Mouse (Mus musculus) retina, postnatal 7 days (tissue): ENCODE results near the gene Klhl33.
A peak's percentile ranks its signal among the peaks of the same experiment; 100 is the strongest.
"Not testable (repeated sequence)": the region's sequence is repeated elsewhere in the genome, so short reads cannot be mapped to it uniquely, and the experiment has no call there.

Experiments
- DNase-seq: peaks from one replicate; pipeline ENCODE4 v3.0.0-alpha.2; 2012; ENCODE audit warnings: low read depth, low spot score

The Klhl33 gene

DNA sequence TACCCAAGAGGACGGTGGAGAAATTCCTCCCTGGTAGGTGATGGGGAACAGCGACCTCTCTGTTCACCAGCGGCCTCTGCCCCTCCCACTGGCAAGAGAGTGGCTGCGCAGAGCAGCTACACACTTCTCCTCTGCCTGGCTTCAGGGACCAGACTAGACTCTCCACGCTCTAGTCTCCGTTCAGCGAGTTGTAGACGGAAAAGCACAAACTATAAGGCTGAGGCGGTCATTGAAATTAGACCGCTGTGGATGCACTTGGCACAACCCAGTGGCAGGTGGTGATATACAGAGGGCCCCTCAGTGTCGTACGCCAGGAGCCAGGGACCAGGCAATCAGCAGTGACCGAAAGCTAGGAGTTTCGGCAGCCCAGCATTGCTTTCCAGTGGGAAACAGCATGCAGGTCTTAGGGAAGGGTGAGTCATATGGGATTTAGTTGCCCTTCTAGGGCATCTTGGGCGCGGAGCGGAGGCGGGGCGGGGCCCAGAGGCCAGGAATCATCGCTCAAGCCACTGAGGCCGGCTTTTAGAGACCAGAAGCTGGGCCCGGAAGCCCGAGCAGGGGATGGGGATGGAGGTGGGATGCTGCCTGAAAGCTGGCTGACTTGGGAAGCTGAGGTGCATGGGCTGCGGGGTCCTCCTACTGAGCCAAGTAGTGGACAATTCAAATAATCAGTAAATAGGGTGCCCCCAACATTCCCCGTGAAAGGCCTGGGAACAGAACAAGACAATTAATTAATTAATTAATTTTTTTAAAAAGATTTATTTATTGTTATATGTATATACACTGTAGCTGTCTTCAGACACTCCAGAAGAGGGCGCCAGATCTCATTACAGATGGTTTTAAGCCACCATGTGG is 6.9 kb upstream of the Klhl33 start:
- no peak for DNase-seq

DNA sequence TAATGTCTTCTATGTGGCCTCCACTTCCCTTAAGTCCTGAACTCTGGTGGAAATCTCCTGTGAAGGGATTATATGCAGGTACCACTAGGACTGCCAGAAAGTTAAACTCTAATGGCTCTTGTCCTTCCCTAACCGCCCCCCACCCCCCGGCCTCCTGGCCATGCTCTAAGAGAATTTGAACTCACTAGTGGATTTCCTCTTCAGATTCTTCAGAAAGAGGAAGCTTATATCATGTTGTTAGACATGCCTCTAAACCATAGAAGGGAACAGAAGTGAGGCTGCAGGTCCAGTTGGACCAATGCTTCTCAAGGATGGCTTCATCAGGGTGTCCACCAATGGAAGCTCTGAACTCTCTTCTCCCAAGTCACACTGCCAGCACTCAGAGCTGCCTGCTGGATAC is 685 bp upstream of the Klhl33 start:
- not testable (repeated sequence) for DNase-seq

DNA sequence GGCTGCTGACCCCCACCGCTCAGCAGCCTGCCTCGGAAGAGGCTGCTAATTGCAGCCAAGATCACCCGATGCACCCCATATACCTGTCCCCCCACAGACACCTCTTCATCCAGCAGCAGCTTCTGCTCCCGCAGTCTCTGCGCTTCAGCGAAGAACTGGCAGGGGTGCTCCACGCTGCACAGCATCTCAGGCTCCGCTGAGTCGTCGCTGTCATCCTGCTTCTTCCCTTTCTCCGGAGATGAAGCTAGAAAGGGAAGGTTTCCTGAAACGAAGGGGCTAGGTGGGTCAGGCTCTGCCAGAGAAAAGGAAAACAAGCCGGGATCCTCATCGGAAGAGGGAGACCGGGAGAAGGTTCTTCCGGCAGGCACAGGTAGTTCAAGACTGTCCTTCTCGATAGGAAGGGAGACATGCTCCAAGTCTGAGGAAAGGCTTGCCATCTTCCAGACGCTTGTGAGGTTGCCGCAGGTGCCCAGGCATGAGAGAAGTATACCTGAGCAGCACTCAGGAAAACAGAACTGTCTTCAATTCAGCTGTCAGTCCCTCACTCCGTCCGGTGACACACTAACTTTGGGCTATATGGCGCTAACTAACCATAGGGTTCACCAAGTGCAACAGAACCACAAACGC is 447 bp downstream of the Klhl33 start:
- no peak for DNase-seq

DNA sequence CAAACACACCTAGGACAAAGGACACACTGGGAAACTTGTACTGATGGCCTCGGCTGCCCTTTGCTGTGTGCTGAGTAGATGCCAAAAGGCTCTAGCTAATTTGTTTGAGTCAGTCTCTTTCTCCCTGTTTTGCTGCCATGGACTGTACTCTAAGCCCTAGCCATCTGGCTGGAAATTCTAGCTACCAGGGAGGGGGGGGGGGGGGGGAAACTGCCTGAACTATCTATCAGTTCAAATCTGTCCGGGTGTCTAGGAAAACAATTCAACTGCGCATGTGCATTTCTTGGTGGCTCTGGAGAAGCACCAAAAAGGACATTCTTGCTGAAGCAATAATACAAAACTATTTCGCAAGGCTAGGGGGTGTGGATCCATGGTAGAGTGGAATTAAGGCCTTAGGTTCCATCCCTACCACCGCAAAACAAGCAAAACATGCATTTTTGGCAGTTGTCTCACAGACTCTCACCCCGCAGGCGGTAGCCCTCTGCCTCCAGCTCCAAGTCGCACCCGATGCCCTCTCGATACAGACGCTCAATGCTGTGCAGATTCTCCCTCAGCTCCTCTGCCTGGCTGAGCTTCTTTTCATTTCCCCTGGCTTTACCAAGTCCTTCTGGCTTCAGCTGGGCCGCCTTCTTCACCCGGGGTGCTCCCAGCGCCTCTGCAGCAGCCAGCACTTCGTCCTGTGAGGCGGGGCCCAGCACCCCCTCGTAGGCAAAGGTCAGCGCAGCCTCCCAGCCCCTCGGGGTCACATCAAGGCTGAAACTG is 1.1 kb downstream of the Klhl33 start:
- DNase-seq: no peak

DNA sequence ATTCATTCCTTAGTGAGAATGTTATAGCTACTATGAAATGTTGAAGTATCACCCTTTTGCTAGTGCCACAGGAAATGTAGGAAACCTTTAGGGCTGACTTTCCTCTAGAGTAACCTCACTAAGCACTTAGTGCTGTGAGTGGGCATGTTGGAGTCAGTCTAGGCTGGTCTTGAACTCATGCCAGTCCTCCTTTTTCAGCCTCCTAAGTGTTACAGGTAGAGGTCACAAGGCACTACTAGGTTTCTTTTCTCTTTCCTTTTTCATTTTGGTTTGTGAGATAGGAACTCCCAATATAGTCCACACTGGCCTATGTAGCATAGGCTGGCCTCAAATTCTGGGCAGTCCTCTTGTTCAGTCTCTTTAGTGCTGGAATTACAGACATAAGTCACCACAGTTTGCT is 1.9 kb downstream of the Klhl33 start:
- no peak for DNase-seq

DNA sequence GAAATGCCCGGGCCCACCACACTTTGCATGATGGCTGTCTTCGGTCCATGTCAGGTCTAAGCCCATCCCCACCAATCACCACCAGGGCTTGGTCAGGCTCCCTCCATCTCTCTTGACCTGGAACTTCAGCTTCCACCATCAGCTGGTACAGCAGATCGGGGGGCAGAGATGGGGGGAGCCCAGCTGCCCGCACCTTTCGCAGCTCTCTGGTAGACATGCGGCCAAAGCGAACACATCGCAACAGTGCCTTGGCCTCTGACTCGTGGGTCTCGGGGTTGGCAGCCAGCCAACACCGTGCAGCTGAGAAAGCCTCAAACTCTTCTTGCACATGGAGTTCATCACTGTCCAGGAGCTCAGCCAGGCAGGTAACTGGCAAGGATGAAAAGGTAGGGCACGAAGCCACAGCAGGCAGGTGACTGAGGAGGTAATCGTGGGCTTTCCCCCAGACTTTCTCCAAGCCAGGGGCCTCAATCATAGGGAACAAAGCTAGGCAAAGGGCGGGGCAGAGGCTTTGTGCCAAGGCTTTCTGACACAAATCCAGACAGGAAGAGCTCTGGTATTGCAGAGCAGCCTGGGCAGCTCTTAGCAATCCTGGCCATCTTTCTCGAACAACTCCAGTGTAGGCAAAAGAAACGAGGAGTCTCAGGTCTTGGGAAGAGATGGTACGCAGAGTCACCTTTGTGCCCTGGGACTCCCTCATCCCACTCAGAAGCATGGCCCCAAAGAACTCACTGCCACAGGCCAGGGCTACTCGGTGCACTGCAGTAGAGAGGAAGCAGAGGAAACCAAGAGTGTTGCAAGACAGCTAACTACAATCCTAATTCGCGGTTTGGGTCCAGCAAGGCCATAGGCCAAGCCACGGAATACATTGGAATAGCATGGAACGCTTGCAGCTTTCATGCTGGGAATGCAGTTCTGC is 4.5 kb downstream of the Klhl33 start:
- DNase-seq: no peak

DNA sequence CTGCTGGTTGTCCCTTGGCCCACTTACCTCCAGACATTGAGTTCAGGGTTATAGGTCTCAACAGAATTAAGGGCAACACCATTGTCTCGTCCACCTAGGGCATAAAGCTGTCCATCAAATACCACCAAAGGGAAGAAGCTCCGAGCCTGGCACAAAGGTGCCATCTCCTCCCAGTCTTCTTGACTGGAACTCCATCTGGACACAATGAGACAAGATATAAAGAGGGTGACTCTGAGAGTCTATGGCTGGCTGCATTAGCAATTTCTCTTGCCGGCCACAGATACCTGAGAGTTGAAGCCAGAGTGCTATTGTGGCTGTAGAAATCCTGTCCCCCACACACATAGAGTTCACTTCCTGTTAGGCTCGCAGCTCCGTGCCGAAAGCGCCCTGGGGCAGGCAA is 5.2 kb downstream of the Klhl33 start:
- no peak for DNase-seq

DNA sequence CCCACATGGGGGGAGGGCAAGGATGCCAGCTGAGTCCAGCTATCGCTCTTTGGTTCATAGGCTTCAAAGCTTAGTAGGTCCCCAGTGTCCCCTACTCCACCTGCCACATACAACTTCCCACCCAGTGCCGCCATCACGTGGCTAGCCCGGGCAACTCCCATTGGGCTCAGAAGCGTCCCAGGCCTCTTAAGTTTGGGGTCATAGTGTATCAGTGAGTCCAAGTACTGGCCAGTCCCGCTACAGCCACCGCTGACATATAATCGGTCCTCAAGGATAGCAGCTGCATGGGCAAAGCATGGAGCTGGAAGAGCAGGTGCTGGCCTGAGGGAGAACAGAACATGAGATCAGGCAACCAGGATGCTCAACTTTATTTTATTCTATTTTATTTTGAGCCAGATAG is 5.7 kb downstream of the Klhl33 start:
- DNase-seq: no peak

DNA sequence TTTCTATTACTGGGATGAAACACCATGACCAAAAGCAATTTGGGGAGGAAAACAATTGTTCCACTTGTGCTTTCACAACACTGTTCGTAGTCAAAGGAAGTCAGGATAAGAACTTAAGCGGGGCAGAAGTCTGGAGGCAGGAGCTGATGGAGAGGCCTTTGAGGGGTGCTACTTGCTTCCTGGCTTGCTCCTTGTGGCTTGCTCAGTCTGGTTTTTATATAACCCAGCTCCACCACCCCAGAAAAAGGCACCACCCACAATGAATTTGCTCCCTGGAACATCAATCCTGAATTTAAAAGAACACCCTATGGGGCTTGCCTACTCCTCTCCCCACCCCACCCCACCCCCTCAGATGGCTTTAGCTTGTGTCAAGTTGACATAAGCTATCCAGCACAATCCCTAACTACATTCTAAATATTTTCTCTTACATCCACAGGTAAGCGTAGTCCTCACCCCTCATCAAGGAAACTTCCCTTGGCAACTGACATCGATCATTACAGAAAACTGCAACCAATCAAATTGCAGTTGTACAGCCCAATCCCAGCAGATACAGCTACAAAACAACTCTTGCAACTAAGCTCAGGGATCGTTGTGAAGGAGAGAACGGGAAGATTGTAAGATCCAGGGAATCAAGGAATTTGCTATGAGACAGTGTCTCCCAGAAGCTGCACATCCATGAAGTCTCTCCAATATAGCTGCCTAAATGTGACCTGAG is 20.9 kb downstream of the Klhl33 start:
- no peak for DNase-seq

DNA sequence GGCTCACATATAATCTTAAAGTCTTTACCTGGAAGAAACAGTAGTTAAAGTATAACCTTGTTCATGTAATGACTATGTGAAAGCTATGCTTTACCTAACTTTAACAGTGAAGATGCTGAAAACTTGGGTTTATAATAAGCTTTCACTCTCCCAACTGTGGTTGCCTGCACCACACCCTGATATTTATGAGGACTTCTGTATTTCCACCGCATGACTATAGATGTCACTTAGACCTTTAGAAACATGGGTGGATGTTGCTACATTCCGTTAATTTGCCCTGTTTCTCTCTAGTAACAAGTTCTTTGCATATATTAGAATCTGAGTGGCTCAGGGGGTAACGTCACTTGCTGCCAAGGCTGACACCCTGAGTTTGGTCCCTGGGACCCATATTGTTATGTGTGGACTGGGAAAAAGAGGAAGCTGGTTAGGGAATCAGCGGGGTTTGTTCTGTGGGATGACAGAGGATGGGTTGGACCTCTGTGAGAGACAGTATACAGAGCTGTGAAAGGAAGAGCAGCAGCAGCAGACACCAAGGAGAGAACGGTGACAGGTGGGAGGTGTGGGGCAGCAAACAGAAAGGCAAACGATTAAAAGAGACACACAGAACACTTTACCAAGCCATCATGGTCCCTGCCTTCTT is 21.6 kb downstream of the Klhl33 start:
- no peak for DNase-seq

DNA sequence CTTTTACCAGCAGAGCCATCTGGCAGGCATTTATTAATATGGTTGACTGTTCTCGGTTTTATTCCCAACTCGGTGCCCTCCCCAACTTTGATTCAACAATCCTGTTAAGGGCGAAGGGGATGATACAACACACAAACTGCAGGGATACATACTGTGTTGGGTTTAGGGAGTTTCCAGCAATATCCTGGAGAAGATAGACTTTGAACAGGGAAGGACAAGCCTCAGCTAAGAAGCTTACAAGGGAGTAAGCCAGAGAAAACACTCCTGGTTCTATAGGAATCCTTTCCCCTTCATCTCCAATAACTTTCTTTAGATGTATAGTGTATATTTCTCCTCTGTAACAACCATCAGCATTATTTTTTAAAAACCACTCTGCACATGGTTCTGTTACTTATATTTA is 22.1 kb downstream of the Klhl33 start:
- DNase-seq: no peak

DNA sequence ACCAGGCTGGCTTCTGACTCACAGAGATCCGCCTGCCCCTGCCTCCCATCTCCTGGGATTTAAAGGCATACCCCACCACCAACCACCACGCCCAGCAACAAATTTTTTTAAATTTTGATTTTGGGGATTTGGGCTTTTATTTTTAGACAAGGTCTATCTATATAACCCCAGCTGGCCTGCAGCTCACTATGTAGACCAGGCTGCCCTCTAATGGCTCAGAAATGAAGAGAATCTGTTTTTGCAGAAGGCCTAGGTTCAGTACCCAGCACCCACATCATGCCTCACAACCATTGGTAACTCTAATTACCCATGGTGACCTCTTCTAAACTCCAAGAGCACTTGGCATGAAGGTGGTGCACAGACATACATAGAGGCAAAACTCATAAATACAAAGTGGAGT is 26.0 kb downstream of the Klhl33 start:
- no peak for DNase-seq

DNA sequence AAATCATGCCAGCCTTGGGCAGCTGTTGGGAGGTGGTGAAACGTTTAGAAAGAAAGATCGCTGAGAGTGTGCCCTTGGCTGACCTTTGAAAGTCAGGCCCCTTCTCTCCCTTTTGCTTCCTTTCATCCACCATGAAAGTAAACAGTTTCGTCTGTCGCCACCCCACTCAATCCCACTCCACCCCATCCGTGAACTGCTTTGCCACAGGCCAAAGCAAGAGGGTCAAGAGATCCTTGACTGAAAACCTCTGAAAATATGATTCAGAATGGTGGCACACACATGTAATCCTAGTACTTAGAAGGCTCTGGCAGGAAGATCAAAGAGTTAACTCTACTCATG is 26.5 kb downstream of the Klhl33 start:
- DNase-seq: no peak

DNA sequence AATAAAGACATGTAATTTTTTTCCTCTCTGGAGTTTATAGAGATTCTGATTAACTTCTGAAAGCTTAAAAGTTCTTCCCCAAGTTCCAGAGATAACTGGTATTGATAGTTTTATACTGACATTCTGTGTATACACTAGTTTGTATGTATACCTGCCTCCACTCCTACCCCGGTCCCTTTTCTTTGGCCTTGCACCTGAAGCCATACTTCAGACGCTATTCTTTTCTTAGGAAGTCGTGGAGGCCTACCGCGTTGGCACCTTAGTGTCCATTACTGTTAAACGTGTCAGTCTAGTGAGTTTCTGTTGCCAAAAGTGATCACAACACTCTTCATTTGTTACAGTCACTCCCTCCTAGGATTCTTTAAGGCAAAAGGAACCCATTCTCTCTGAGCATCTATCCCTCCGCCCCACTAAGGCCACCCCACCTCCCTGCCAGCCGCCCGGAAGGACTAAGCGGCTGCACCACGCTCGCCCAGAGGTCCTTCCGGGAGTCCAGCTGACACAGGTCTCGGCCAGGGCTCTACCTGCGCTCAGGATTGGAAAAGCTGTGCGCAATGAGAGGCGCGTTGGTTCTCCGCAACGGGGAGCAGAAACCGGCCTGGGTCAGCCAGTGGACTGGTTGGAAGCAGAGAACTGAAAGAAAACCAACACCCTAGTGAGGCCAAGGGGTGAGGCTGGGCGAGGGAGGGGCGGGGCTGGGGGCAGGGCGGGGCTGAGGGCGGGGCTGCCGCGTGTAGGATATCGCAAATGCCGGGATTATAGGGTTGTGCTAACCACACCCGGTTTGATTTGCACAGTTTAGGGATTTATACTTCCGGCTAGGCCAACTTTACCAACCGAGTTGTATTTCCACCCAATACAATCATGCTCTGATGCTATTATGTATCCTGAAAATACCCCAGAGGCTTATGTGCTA is 27.2 kb downstream of the Klhl33 start, which contains the start of gene Tep1:
Gene Tep1 (minus strand): TSS at position 672 of the 916 bp plus-strand sequence.
- DNase-seq: peak; percentile 51

DNA sequence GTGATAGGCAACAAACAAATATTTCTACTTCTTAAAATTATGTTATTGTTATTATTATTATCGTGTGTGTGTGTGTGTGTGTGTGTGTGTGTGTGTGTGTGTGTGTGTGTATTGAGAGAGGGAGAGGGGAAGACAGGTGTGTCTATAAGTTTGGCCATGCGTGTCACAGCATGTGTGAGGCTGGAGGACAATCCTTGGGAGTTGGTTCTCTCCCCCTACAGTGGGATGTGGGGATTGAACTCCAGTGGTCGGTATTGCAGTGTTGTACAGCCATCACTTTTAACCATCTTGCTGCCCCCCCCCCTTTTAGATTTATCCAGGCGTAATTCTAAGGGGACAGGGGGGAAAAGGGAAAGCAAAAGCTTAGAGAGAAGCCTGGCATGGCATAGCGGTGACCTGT is 28.7 kb downstream of the Klhl33 start:
- DNase-seq: no peak

DNA sequence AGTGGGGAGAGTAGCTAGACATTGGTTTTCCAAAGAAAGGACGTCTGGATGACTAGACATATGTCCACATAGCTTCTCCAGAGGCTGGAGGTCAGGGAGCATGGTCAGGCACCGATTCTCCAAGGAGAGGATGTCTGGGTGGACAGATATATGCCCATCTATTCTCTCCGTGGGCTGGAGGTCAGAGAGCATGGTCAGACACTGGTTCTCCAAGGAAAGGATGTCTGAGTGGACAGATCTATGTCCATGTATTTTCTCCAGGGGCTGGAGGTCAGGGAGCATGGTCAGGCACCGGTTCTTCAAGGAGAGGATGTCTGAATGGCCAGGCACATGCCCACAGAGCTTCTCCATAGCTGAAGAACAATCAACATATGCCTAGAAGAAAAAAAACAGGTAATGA is 29.1 kb downstream of the Klhl33 start:
- DNase-seq: no peak

DNA sequence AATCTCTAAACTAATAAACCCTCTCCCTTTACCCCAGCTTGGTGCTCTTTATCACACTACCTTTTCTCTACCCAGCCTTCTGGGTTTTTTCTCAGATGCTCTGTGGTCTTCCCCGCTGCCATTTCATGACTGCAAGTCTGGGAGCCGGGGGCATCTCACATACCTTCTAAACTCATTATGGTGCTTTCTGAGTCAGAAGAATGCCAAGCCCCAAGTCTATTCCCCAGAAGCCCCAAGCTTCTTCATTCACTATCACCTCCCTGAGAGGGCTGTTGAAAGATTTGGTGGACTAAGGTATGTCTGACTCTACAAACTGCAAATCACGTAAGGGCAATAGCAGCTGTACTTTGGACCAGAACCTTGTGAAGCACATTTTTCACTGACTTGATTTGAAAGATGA is 30.3 kb downstream of the Klhl33 start:
- DNase-seq: no peak

DNA sequence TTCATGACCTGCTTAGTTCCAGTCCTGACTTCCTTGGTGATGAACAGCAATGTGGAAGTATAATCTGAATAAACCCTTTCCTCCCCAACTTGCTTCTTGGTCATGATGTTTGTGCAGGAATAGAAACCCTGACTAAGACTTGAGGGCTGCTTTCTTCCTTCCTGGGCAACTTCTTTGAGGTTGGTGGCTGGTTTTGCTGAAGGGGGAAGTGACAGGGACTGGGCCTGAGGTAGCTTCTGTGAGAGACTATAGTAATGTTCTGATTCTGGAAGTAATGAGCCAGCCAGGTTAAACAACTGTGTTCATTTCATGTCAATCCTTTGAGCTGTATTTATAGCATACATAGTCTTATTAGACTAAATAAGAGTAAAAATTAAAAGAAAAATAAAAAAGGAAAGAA is 32.3 kb downstream of the Klhl33 start:
- not testable (repeated sequence) for DNase-seq

DNA sequence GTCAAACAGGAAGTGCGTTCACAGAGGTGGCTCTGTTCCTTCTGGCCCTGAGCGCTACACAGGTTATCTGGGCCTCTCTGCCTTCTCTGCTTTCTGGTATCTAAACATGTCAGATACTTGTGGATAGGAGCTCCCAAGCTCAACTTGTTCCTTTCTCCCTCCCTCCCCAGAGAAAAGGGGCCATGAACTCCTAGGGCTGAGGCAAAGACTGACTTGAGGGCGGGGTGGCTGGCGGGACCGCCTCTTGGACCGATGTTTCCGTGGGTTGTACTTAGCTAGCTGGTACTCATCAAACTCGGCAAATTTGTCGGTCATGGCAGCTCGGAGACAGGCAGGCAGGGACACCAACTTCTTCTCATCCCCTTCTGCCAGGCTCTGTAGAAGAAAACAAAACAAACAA is 34.7 kb downstream of the Klhl33 start:
- DNase-seq: no peak
